Mouse (Mus musculus) midbrain, embryonic 13.5 days (tissue): ENCODE results near the gene Leng8. TPM values are rescaled to one million over a fixed set of nuclear protein-coding genes. Genes with fewer than 3 reads are reported as not detected.

Source experiments
- ATAC-seq: fragments of 200-750 bp; cut with Nextera tagmentation; 2 replicates; pipeline ENCODE4 v1.8.0; 2017; ENCODE audit warnings: mild to moderate bottlenecking, moderate TSS enrichment, moderate library complexity
- H3K27ac ChIP-seq: fragments of 300-500 bp; sonication (generic); 2 replicates; pipeline ENCODE4 v1.5.1; 2015; ENCODE audit warnings: inconsistent platforms, mild to moderate bottlenecking, moderate library complexity
- H3K27me3 ChIP-seq: fragments of 300-500 bp; sonication (generic); 2 replicates; pipeline ENCODE4 v1.6.1; 2015; ENCODE audit warnings: mild to moderate bottlenecking, inconsistent platforms
- H3K36me3 ChIP-seq: fragments of 300-500 bp; sonication (generic); 2 replicates; pipeline ENCODE4 v1.6.1; 2015; ENCODE audit warnings: mild to moderate bottlenecking, inconsistent platforms
- H3K4me1 ChIP-seq: fragments of 300-500 bp; sonication (generic); replicated peaks from 2 replicates; pipeline ENCODE4 v1.6.1; 2015; ENCODE audit warnings: inconsistent platforms
- H3K4me2 ChIP-seq: fragments of 300-500 bp; sonication (generic); replicated peaks from 2 replicates; pipeline ENCODE4 v1.6.1; 2015; ENCODE audit warnings: moderate library complexity, mild to moderate bottlenecking, inconsistent platforms
- H3K4me3 ChIP-seq: fragments of 300-500 bp; sonication (generic); replicated peaks from 2 replicates; pipeline ENCODE4 v1.5.1; 2015; ENCODE audit warnings: mild to moderate bottlenecking, inconsistent platforms
- H3K9ac ChIP-seq: fragments of 300-500 bp; sonication (generic); replicated peaks from 2 replicates; pipeline ENCODE4 v1.6.1; 2015; ENCODE audit warnings: mild to moderate bottlenecking, inconsistent platforms
- H3K9me3 ChIP-seq: fragments of 300-500 bp; sonication (generic); 2 replicates; pipeline ENCODE4 v1.6.1; 2016; ENCODE audit warnings: mild to moderate bottlenecking, inconsistent platforms
- WGBS: fragments of 180-500 bp; shearing (Covaris S2); methylation state at CpG from one replicate; pipeline ENCODE4 v1.1.7; 2015; 5-methylcytosine and 5-hydroxymethylcytosine counted together
- polyA plus RNA-seq: library from polyadenylated mRNA; unstranded; fragments of >200 nt; fragmentation: Nextera tagmentation; extraction: Ambion mirVana; gene quantifications from 2 replicates; pipeline ENCODE4 v1.2.1, GENCODE M21; 2015

Leng8 gene
- 84.4 and 97.1 TPM in 2 replicates for polyA plus RNA-seq

DNA sequence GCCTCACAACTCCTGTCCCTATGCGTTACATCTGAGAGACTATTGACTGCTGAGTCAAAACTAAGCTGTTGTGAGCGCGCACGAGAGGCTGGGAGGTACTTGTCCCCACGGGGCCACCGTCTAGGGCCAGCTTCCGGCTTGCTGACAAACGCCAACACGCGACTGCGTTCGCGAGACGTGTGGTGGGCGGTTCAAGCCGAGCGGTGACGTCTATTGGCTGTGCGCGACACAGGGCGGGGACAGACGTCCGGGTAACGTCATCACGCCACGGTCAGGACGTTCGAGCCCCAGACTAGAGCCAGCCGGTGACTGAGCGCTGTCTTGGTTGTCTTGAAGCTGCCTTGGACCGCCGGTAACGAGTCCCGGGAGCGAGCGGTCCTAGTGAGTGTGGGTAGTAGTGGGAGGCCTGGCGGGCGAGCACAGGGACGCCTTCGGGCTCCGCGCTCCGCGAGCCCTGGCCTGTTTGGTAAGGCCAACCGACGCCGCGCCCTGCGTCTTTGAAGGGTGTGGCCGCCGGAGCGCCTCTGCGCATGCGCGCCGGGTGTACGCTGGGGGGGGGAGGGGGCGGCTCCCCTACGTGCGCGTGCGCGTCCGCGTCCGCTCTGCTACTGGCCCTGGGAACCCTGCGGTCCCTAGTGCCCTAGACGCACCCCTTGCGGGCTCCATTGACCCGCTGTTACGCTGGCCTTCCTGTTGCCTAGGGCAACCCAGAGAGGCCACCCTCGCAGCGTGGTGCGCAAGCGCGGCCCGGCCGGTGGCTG lies at the start of gene Leng8:
Gene Leng8 (plus strand): TSS at position 269 of the 761 bp plus-strand sequence.
- H3K4me3 ChIP-seq = peak within 1 kb of the TSS; percentile 88
- peak within 1 kb of the TSS; percentile 96 for H3K27ac ChIP-seq
- peaks cover 32% of the 10 kb centered on the region for H3K4me1 ChIP-seq
- H3K36me3 ChIP-seq = peaks cover 50% of the 10 kb centered on the region
- H3K9ac ChIP-seq = peak within 1 kb of the TSS; percentile 83
- WGBS = 0% methylated on average over 68 of the region's 78 CpGs
- no peaks in the 10 kb centered on the region for H3K9me3 ChIP-seq
- peak; percentile 99 for ATAC-seq
- H3K27me3 ChIP-seq = no peaks in the 10 kb centered on the region
- H3K4me2 ChIP-seq = peak within 1 kb of the TSS; percentile 91

DNA sequence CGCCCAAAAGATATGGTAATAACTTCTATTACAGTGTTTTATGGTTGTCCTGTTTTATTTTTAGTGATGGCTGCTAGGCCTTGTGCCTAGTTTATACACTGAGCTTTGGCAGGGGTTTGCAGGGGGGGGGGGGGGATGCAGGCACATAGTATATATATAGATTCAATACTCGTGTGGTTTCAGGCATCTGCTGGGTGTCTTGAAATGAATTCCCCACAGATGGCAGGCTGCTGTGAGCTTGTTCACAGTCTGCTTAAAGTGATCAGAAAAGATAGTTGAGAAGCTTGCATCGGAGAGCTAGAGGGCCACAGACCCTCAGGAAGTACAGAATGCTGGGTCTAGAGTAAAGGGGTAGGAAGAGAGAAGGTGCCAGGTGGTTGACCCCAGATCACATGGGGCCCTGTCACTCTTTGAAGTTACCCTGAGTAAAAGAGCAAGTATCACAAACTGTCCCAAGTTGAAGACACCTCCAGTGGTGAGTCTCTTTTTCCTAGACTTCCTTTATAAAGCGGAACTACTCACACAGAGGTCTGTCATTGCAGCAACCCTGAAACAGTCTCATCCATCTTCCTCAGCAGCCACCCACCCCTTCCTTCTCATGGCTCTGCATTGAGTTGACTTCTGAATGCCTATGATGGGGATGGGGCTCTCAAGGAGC lies 49.5 kb upstream of the Leng8 start:
- Histone ChIP-seq H3K4me1 (no peaks in the 10 kb centered on the region), H3K4me2 (no peak overlapping the region), H3K27me3 (no peaks in the 10 kb centered on the region), H3K9me3 (no peaks in the 10 kb centered on the region), H3K9ac (no peak overlapping the region), H3K36me3 (no peaks in the 10 kb centered on the region), H3K4me3 (no peak overlapping the region), H3K27ac (no peak overlapping the region)
- WGBS = 85% methylated on average over 4 of the region's 4 CpGs
- ATAC-seq = no peak

DNA sequence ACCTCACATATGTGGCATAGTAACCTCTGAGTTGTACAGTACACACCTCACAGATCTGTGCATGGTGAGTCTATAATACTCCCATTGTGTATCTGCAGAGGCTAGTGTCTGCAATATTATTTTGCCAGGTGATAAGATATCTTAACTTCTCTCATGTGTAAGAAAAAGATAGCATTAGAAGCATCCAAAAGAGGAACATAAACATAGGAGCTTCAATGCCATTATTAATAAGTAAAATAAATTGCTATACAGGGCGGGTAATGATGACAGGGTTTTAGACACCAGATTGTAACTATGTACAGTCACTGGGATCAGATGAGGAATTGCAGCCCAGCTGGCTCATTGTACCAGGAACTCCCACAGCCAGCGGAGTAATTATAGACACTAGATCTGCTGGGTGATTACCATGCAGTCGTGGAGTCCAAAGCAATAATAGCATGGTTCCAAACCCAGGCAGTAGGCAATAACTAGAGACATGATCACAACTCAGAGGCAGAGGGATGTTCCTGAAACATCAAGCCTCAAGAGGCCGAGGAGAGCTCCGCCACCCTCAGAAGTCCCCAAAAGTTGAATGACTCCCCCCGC lies 48.9 kb upstream of the Leng8 start:
- Histone ChIP-seq H3K4me3 (no peak overlapping the region), H3K4me1 (no peaks in the 10 kb centered on the region), H3K27me3 (no peaks in the 10 kb centered on the region), H3K9ac (no peak overlapping the region), H3K9me3 (no peaks in the 10 kb centered on the region), H3K27ac (no peak overlapping the region), H3K4me2 (no peak overlapping the region), H3K36me3 (no peaks in the 10 kb centered on the region)
- no peak for ATAC-seq
- 85% methylated on average over 6 of the region's 6 CpGs for WGBS

DNA sequence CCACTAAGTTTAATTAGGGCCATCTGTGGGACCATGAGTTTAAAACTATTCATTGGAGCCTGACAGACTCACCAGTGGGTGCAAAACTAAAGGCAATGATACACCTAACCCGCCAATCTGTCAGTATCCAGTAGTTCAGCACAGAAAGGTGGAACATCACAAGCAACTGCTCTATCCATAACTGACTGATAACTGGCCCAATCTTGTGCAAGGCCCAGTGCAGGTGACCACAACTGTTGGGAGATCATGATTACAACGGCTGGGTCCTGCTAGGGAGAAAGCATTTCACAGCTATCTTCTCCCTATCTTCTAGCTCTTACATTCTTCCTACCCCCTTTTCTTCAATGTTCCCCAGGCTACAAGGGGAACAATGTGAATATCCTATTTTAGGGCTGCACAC lies 48.2 kb upstream of the Leng8 start:
- no peak overlapping the region for H3K27ac ChIP-seq

DNA sequence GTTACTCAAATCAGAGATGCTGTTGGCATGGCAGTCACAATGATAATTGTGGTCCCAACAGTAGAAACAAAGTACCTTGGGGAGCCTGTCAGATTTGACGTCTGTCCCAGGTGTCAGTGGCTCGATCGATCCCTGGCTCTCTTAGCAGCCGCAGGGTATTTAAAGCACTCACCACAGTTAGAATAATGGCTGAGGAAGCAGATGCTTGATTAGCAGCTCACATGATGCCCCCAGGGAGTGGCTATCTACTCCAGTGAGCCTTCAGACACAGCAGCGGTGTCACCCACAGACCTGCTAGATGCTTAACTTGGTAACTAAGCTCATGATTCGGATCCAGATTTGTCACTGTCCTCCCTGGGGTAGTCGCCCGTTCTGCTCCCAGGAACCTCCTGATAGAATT lies 45.7 kb upstream of the Leng8 start:
- no peak overlapping the region for H3K27ac ChIP-seq
- no peaks in the 10 kb centered on the region for H3K4me1 ChIP-seq
- H3K9ac ChIP-seq = no peak overlapping the region
- no peaks in the 10 kb centered on the region for H3K27me3 ChIP-seq
- no peak overlapping the region for H3K4me2 ChIP-seq
- no peaks in the 10 kb centered on the region for H3K36me3 ChIP-seq
- 53% methylated on average over 8 of the region's 8 CpGs for WGBS
- H3K9me3 ChIP-seq = no peaks in the 10 kb centered on the region
- no peak overlapping the region for H3K4me3 ChIP-seq
- ATAC-seq = no peak

More for the DNA sequence above, 48.2 kb upstream of the Leng8 start:
- Histone ChIP-seq H3K4me3 (no peak overlapping the region), H3K36me3 (no peaks in the 10 kb centered on the region), H3K4me2 (no peak overlapping the region), H3K9me3 (no peaks in the 10 kb centered on the region), H3K27me3 (no peaks in the 10 kb centered on the region), H3K4me1 (no peaks in the 10 kb centered on the region), H3K9ac (no peak overlapping the region)
- no peak for ATAC-seq
- 76% methylated on average over 2 of the region's 2 CpGs for WGBS

DNA sequence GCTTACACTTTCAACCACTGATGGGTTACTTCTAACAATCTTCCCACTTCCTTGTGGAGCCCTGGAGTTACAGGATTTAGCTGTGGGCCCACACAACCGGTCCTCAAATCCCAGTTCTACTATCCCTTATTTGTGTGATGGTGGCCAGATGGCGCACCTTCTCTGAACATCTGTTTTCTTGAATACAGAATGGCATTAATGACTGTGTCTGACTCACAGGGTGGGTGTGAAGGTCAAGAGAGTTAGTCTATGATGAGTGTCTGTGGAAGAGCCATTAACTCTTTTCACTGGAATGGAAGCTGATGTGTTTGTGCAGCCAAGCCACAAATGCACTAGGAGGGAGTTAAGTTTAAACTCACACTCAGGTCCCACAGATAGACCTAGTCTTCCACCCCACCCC lies 38.5 kb upstream of the Leng8 start:
- WGBS = 84% methylated on average over 2 of the region's 2 CpGs
- ATAC-seq = no peak
- H3K4me1 ChIP-seq = no peaks in the 10 kb centered on the region

DNA sequence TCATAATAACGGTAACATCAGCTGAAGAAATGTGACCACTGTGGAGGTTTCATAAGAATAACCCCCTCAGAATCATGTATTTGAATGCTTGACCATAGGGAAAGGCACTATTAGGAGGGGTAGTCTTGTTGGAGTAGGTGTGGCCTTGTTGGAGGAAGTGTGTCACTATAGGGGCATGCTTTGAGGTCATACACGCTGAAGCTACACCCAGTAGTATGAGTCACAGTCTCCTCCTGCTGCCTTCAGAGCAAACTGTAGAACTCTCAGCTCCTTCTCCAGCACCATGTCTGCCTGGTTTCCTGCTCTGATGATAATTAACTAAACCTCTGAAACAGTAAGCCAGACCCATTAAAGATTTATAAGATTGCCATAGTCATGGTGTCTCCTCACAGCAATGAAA lies 38.0 kb upstream of the Leng8 start:
- Histone ChIP-seq H3K9me3 (no peaks in the 10 kb centered on the region), H3K9ac (no peak overlapping the region), H3K36me3 (no peaks in the 10 kb centered on the region), H3K27ac (no peak overlapping the region), H3K27me3 (no peaks in the 10 kb centered on the region), H3K4me1 (no peaks in the 10 kb centered on the region), H3K4me3 (no peak overlapping the region), H3K4me2 (no peak overlapping the region)
- WGBS = 75% methylated on average over 2 of the region's 2 CpGs
- no peak for ATAC-seq

More for the DNA sequence above, 38.5 kb upstream of the Leng8 start:
- no peaks in the 10 kb centered on the region for H3K36me3 ChIP-seq
- H3K4me2 ChIP-seq = no peak overlapping the region
- no peak overlapping the region for H3K27ac ChIP-seq
- no peaks in the 10 kb centered on the region for H3K9me3 ChIP-seq
- no peaks in the 10 kb centered on the region for H3K27me3 ChIP-seq
- H3K4me3 ChIP-seq = no peak overlapping the region
- no peak overlapping the region for H3K9ac ChIP-seq

DNA sequence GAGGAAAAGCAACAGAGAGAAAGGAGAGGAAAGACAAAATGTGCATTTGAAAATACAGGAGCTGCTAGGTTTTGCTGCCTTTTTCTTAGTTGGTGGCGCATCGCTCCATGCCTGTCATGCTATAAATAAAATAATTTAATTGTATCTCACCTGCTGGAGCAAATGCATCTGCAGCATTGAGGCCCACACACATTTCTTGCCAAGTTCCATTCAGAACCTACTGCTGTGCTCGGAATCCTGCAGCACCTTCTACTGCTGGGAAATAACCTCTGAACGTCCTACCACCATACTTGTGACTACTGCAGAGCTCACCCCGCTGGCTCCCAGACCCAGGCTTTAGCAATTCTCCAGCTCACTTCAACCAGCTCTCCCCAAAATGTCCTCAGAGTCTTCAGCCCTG lies 35.7 kb upstream of the Leng8 start:
- no peaks in the 10 kb centered on the region for H3K4me1 ChIP-seq
- no peaks in the 10 kb centered on the region for H3K9me3 ChIP-seq
- H3K27me3 ChIP-seq = no peaks in the 10 kb centered on the region
- no peaks in the 10 kb centered on the region for H3K36me3 ChIP-seq
- whole genome bisulfite sequencing = 81% methylated on average over 5 of the region's 5 CpGs
- H3K4me2 ChIP-seq = no peak overlapping the region
- H3K27ac ChIP-seq = no peak overlapping the region
- no peak overlapping the region for H3K9ac ChIP-seq
- no peak overlapping the region for H3K4me3 ChIP-seq
- no peak for ATAC-seq

DNA sequence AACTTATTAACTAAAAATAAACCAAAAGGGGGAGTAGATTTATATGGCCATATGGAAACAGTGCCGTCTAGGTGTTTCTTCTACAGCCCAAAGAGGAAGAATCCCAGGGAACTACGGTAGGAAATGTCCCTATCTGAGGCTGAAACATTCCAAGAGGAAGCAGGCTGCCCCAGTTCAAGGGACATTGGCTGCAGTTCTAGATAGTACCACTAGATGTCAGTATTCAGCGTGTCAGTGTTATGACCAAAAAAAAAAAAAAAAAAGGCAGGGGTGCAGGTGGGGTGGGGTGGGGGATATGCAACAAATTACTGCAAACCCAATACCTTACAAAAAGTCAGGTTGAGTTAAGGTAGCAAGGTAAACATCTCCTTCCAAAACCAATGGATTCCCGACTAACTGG lies 33.4 kb upstream of the Leng8 start:
- no peak overlapping the region for H3K9ac ChIP-seq
- H3K4me1 ChIP-seq = no peaks in the 10 kb centered on the region
- H3K36me3 ChIP-seq = no peaks in the 10 kb centered on the region
- H3K4me2 ChIP-seq = no peak overlapping the region
- no peaks in the 10 kb centered on the region for H3K27me3 ChIP-seq
- peak; percentile 40; the same call in 1 of the 2 replicates for ATAC-seq
- no peaks in the 10 kb centered on the region for H3K9me3 ChIP-seq
- 16% methylated on average over 4 of the region's 4 CpGs for WGBS
- no peak overlapping the region for H3K27ac ChIP-seq
- no peak overlapping the region for H3K4me3 ChIP-seq

DNA sequence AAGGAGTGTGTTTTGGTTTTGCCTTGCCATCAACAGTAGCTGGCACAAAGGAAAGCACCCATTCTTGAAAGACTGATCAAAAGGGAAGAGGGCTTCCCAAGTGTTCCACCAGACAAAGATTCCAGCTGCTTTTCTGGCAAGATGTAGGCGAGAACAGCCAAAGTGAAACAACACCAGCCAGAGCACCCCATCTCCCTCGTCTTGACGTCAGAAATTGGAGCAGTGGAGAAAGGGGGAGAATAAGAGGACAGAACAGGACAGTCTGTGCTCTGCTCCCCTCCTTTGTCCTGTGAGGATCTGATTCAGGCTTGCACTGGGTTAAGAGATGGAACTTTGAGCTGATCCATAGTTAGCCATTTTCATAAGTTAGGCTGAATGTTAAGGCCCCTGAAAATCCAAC lies 25.1 kb upstream of the Leng8 start:
- WGBS = 45% methylated on average over 3 of the region's 3 CpGs

DNA sequence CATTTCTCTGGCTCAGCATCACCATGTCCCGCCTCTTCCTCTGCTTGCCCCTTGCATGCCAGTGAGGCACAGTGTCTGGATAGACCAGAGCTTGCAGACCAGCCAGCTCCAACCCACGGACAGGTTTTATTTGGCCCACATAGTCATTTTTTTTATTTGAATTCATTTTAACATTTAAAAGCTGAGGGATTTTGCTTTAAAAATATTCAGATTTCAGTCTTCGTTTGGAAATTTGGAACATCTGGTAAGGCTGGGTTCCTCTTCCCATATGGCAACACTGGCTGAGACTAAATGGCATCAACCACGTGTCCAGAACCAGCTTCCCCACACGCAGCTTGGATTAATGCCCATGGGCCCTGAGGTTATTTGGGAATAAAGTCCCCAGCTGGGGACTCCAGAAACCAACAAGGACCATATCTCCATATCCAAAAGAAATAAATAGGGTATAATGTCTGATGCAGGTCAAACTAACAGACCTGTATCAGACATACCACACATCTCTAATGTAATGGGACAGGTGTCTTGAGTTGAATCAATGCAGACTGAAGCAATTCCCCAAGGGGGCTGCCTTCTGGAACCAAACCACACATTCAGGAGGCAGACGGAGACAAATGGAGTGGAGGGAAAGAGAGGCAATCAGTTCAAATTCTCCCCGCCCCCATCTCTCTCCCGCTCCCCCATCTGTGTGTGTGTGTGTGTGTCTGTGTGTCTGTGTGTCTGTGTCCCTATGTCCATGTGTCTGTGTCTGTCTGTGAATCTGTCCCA lies 19.6 kb upstream of the Leng8 start:
- Histone ChIP-seq H3K27ac (no peak overlapping the region), H3K27me3 (no peaks in the 10 kb centered on the region), H3K4me2 (no peak overlapping the region), H3K4me1 (peaks cover 35% of the 10 kb centered on the region), H3K36me3 (no peaks in the 10 kb centered on the region), H3K9me3 (no peaks in the 10 kb centered on the region), H3K9ac (no peak overlapping the region), H3K4me3 (no peak overlapping the region)
- ATAC-seq = no peak
- WGBS = 78% methylated on average over 8 of the region's 8 CpGs

More for the DNA sequence above, 25.1 kb upstream of the Leng8 start:
- Histone ChIP-seq H3K4me1 (no peaks in the 10 kb centered on the region), H3K9ac (no peak overlapping the region), H3K27me3 (no peaks in the 10 kb centered on the region), H3K9me3 (no peaks in the 10 kb centered on the region), H3K36me3 (no peaks in the 10 kb centered on the region), H3K27ac (no peak overlapping the region), H3K4me2 (no peak overlapping the region), H3K4me3 (no peak overlapping the region)
- ATAC-seq = no peak
